Mouse (Mus musculus) testis, adult 10 weeks (tissue): Measurements from ENCODE around the gene Cep83. TPM values are rescaled to one million over a fixed set of nuclear protein-coding genes. Genes with fewer than 3 reads are reported as not detected.

Experiments
- polyA plus RNA-seq: library from polyadenylated mRNA; stranded (reverse); fragments of 350-450 nt; fragmentation: Illumina TruSeq; extraction: RNeasy Lipid Tissue Mini Kit (QIAGEN cat#74804); gene quantifications from one replicate; pipeline ENCODE4 v1.2.3, GENCODE M21; 2014; ENCODE audit warnings: low read depth, low replicate concordance

Cep83 gene
- polyA plus RNA-seq, result 343 TPM

GRCm38 (mm10) chr10:94688420-94689175, at the start of gene Cep83:
Gene Cep83 (plus strand): TSS chr10:94688654.

